Mouse (Mus musculus) bone marrow macrophage, adult 2 months (primary cell): Measurements from ENCODE around the gene Ufm1.

Experiments used
- CTCF ChIP-seq: IDR thresholded peaks from 2 replicates; pipeline ENCODE4 v1.5.1; 2012; ENCODE audit warnings: low read depth, mild to moderate bottlenecking, low read length, moderate library complexity
- POLR2A ChIP-seq: IDR thresholded peaks from 2 replicates; pipeline ENCODE4 v1.6.1; 2012; ENCODE audit warnings: mild to moderate bottlenecking, low read depth, low read length, borderline replicate concordance

GRCm38 (mm10) chr3:53847726-53848125 lies 15.9 kb downstream of the Ufm1 start:
- no peak for TF ChIP-seq CTCF
- no peak for TF ChIP-seq POLR2A
